10 mouse cellular contexts compared by ENCODE assay signal in genomic region chr11:119615087-119615486, GRCm38 (mm10).
"Had no signal": no experiment of that assay in that cellular context is flagged by ENCODE, and none has a peak within 500 bp of the region (broad histone marks: within the 10 kb centered on the region; RNA-seq: fewer than 3 reads in every experiment).

No protein-coding gene starts in this region.

- ATAC-seq: intestine, embryonic 16.5 days; midbrain, embryonic 16.5 days had no signal

- DNase-seq: kidney, adult 8-10 months; kidney, postnatal 25 days; liver, embryonic 13.5 days; lung, adult 18-20 months; lung, postnatal 4 days; retina, postnatal 1 day; right cerebral cortex, postnatal 4 days; thymus, postnatal 36 days had no signal
